Mouse (Mus musculus) embryonic facial prominence, embryonic 15.5 days (tissue): Measurements from ENCODE around the gene Mrpl46. TPM values are rescaled to one million over a fixed set of nuclear protein-coding genes. Genes with fewer than 3 reads are reported as not detected.

Source experiments
- ATAC-seq: fragments of 200-750 bp; cut with Nextera tagmentation; 2 replicates; pipeline ENCODE4 v1.8.0; 2017; ENCODE audit warnings: low read depth, moderate TSS enrichment; ENCODE audit not compliant: insufficient number of reproducible peaks, low FRiP score, low TSS enrichment
- H3K27ac ChIP-seq: fragments of 300-500 bp; sonication (generic); replicated peaks from 2 replicates; pipeline ENCODE4 v1.5.1; 2015; ENCODE audit warnings: mild to moderate bottlenecking, inconsistent platforms
- H3K27me3 ChIP-seq: fragments of 300-500 bp; sonication (generic); 2 replicates; pipeline ENCODE4 v1.6.1; 2015; ENCODE audit warnings: inconsistent platforms
- H3K36me3 ChIP-seq: fragments of 300-500 bp; sonication (generic); 2 replicates; pipeline ENCODE4 v1.6.1; 2015; ENCODE audit warnings: mild to moderate bottlenecking, inconsistent platforms
- H3K4me1 ChIP-seq: fragments of 300-500 bp; sonication (generic); 2 replicates; pipeline ENCODE4 v1.6.1; 2015; ENCODE audit warnings: inconsistent platforms
- H3K4me2 ChIP-seq: fragments of 300-500 bp; sonication (generic); replicated peaks from 2 replicates; pipeline ENCODE4 v1.6.1; 2015; ENCODE audit warnings: mild to moderate bottlenecking, inconsistent platforms
- H3K4me3 ChIP-seq: fragments of 300-500 bp; sonication (generic); replicated peaks from 2 replicates; pipeline ENCODE4 v1.5.1; 2015; ENCODE audit warnings: mild to moderate bottlenecking, inconsistent platforms
- H3K9ac ChIP-seq: fragments of 300-500 bp; sonication (generic); 2 replicates; pipeline ENCODE4 v1.6.1; 2015; ENCODE audit warnings: inconsistent platforms
- H3K9me3 ChIP-seq: fragments of 300-500 bp; sonication (generic); replicated peaks from 2 replicates; pipeline ENCODE4 v1.6.1; 2016; ENCODE audit warnings: inconsistent platforms
- WGBS: fragments of 180-500 bp; shearing (Covaris S2); methylation state at CpG from one replicate; pipeline ENCODE4 v1.1.7; 2015; 5-methylcytosine and 5-hydroxymethylcytosine counted together
- polyA plus RNA-seq: library from polyadenylated mRNA; unstranded; fragments of >200 nt; fragmentation: Nextera tagmentation; extraction: Ambion mirVana; gene quantifications from 2 replicates; pipeline ENCODE4 v1.2.1, GENCODE M21; 2015

The Mrpl46 gene
- polyA plus RNA-seq, 1 experiment from 2014 or later, result 51.5 TPM

DNA sequence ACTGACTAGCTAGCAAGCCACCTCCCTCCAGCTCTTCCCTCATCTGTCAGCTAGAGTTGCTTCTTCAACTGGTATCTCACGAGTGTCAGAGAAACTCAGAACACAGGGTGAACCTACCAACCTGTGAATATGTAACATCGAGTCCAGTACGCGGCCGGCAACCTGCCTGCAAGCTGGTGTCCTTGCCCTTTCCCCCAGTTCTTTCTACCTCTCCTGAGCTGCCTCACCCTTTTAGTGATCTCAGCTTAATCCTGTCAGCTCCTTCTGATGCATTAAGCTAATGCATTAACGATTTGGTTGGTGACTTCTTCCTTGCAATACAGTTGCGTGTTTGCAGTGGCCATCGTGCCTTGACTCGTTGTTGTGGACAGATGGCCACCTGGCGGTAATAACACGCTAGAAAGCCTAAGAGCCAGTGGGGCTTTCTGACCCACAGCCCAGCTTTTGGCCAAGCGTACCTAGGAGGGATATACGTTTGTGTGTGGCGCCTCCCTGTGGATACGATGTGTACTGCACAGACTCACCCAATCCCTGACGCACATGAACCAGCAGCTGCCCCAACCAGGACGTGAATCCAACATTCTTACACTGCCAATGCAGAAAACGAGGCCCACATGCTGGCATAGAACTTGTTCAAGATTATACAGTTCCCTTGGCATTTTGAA is 17.2 kb downstream of the Mrpl46 start:
- H3K4me2 ChIP-seq, result no peak overlapping the region
- WGBS, result 23% methylated on average over 18 of the region's 18 CpGs
- H3K9ac ChIP-seq, result no peak overlapping the region
- H3K4me3 ChIP-seq, result no peak overlapping the region
- no peak for ATAC-seq
- no peaks in the 10 kb centered on the region for H3K27me3 ChIP-seq
- H3K9me3 ChIP-seq, result no peaks in the 10 kb centered on the region
- H3K4me1 ChIP-seq, result no peaks in the 10 kb centered on the region
- H3K36me3 ChIP-seq, result no peaks in the 10 kb centered on the region
- H3K27ac ChIP-seq, result no peak overlapping the region

DNA sequence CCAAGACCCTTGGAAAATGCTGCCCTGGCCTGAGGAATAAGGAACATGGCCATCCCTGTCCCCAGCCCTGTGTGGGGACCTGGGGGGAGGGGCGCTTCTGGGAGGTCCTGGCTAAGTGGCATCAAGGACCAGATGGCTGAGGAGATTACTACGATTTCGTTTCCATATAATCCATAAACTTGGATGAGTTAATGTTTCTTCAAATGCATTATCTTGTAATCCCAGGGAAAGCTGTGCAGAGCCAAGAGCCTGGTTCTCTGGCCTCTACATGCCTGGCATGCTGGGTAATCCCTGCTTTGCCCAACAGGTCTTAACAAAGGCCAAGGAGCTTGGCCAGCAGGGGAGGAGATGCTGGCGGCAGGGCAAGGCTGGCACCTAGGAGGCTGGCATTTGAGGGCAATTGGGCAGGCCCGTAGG is 18.1 kb downstream of the Mrpl46 start:
- no peaks in the 10 kb centered on the region for H3K36me3 ChIP-seq
- no peak overlapping the region for H3K4me3 ChIP-seq
- H3K4me1 ChIP-seq, result no peaks in the 10 kb centered on the region
- H3K9me3 ChIP-seq, result no peaks in the 10 kb centered on the region
- no peak for ATAC-seq
- no peak overlapping the region for H3K9ac ChIP-seq
- H3K27me3 ChIP-seq, result no peaks in the 10 kb centered on the region
- no peak overlapping the region for H3K4me2 ChIP-seq
- WGBS, result 57% methylated on average over 5 of the region's 5 CpGs
- H3K27ac ChIP-seq, result no peak overlapping the region

DNA sequence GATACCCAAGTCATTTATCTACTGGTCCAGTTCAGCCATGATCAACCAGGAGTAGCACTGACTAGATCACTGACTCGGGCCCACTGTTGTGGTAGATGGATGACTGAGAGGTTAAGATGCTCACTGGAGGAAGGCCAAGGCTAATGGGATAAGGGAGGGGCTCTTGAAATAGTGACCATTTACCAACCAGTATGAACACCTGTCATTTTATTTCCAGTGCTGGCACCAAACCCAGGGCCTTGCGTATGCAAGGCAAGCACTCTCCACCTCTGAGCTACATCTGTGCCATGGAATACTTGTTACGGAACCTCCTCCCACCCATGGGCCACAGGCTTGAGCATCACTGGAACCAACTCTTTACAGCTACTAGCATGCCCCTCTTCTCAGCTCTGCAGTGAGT is 19.5 kb downstream of the Mrpl46 start:
- Histone ChIP-seq H3K27me3 (no peaks in the 10 kb centered on the region), H3K9ac (no peak overlapping the region), H3K4me3 (no peak overlapping the region), H3K4me1 (no peaks in the 10 kb centered on the region), H3K36me3 (no peaks in the 10 kb centered on the region), H3K4me2 (no peak overlapping the region), H3K9me3 (no peaks in the 10 kb centered on the region), H3K27ac (no peak overlapping the region)
- no peak for ATAC-seq
- WGBS, result 95% methylated on average over 3 of the region's 3 CpGs

DNA sequence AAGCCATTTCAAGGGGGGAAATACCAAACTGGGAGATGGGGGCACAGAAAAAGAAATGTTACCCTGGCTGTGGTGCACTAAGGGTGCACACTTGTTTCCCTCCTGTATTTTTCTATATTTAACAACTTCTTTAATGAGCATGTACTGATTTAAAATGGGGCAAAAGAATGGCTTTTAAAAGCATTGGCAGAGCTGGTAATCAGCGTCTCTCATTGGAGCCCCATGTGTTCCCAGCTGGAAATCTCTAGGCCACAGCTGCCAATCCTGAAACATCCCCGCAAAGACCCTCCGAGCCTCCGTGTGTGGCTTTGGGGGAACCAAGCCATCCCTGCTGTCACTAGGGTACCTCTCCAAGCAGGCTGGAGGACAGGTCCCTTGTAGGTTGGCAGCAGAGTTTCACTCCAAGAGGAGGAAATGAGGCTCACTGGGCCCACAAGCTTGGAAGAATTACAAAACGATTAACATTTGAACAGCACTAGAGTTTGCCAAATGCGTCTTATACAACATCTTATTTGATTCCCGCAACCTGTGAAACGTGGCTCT is 28.8 kb downstream of the Mrpl46 start:
- 61% methylated on average over 8 of the region's 8 CpGs for WGBS

DNA sequence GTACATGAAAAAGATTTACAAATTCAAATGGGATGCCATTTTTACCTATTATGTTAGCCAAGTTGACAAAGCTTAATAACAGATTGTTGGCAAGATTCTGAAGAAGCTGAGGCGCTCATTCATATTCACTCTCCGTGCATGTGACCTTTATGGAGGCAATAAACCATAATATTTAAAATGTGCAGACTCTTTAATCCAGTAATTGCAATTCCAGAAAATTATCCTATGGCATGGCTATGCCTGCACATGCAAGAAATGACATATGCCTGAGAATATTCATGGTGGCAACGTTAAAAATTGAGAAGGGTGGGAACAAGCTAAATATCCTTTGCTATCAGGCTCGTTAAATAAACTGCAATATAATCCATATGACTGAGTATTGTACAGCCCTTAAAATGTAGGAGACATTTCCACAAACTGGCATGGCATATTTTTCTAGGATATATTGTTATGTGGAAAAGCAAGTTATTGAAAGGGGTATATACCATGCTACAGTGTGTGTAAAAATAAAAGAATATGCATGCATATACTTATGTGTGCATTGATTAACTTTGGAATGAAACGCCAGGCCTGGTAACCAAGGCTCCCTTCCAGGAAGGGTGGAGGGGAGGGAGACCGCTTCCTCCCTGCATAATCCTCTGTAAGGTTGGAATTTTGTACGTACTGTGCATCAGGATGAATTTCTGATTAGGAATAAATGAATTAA is 29.4 kb downstream of the Mrpl46 start:
- ATAC-seq, result no peak
- no peaks in the 10 kb centered on the region for H3K9me3 ChIP-seq
- H3K36me3 ChIP-seq, result no peaks in the 10 kb centered on the region
- no peak overlapping the region for H3K9ac ChIP-seq
- 0 out of 2 replicates have a peak, but pooled peaks cover 4% of the 10 kb centered on the region for H3K27me3 ChIP-seq
- no peaks in the 10 kb centered on the region for H3K4me1 ChIP-seq
- H3K4me2 ChIP-seq, result no peak overlapping the region
- 71% methylated on average over 7 of the region's 7 CpGs for WGBS
- H3K27ac ChIP-seq, result no peak overlapping the region
- no peak overlapping the region for H3K4me3 ChIP-seq

More for the DNA sequence above, 28.8 kb downstream of the Mrpl46 start:
- H3K36me3 ChIP-seq, result no peaks in the 10 kb centered on the region
- no peaks in the 10 kb centered on the region for H3K9me3 ChIP-seq
- ATAC-seq, result no peak
- 0 out of 2 replicates have a peak, but pooled peaks cover 4% of the 10 kb centered on the region for H3K27me3 ChIP-seq
- no peak overlapping the region for H3K4me2 ChIP-seq
- no peaks in the 10 kb centered on the region for H3K4me1 ChIP-seq
- no peak overlapping the region for H3K27ac ChIP-seq
- H3K9ac ChIP-seq, result no peak overlapping the region
- H3K4me3 ChIP-seq, result no peak overlapping the region

DNA sequence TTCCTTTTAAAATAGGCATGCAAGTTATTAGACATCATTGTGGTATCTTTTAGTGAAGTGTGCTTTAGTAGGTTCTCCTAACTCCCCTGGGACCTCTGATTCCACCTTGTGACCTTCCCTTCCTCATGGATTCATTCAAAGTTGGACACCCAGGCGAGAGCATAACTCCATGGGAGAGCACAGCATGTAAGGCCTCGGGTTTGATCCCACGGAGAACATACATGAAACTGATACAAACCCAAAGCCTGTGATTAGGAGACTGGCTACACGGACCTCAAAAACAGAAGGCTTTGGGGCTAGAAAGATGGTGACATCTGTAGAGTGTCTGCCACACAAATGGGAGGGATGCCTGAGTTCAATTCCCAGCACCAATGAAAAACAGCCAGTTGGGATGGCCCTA is 30.4 kb downstream of the Mrpl46 start:
- Histone ChIP-seq H3K36me3 (no peaks in the 10 kb centered on the region), H3K27ac (no peak overlapping the region), H3K27me3 (0 out of 2 replicates have a peak, but pooled peaks cover 4% of the 10 kb centered on the region), H3K4me3 (no peak overlapping the region), H3K9ac (no peak overlapping the region), H3K9me3 (no peaks in the 10 kb centered on the region), H3K4me1 (no peaks in the 10 kb centered on the region), H3K4me2 (no peak overlapping the region)
- no peak for ATAC-seq
- WGBS, result 88% methylated on average over 4 of the region's 4 CpGs

DNA sequence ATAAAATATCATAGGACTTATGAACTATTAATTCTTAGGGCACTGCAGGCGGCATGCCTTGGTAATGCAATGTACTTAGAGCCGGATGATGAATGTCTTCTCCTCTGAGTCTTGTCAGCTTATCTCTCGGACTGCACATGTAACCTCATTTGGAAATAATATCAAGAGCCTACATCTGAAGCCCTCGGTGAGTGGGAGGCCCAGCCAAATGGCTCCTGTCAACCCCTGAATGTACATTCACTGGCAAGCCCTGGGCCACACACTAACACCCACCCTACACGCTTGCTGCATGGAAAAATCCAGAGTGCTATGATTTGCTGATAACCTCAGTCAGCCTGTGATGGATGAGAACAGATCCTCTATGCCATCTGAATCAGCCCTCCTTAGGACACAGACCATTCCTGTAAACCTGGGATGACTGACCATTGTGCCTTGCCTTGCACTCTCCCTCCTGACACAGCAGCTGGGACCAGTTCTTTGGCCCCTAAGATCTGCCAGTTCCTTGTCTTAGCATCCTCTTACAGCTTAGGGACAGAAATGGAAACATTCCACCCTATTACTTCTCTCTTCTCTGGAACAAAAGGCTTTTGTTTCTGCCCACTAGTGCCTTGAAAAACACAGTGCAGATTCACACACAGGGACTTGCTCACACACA is 39.5 kb downstream of the Mrpl46 start:
- Histone ChIP-seq H3K4me1 (no peaks in the 10 kb centered on the region), H3K27me3 (no peaks in the 10 kb centered on the region), H3K36me3 (no peaks in the 10 kb centered on the region), H3K9ac (no peak overlapping the region), H3K27ac (no peak overlapping the region), H3K4me2 (no peak overlapping the region), H3K9me3 (no peaks in the 10 kb centered on the region), H3K4me3 (no peak overlapping the region)
- WGBS, result 72% methylated on average over 5 of the region's 5 CpGs
- ATAC-seq, result no peak

DNA sequence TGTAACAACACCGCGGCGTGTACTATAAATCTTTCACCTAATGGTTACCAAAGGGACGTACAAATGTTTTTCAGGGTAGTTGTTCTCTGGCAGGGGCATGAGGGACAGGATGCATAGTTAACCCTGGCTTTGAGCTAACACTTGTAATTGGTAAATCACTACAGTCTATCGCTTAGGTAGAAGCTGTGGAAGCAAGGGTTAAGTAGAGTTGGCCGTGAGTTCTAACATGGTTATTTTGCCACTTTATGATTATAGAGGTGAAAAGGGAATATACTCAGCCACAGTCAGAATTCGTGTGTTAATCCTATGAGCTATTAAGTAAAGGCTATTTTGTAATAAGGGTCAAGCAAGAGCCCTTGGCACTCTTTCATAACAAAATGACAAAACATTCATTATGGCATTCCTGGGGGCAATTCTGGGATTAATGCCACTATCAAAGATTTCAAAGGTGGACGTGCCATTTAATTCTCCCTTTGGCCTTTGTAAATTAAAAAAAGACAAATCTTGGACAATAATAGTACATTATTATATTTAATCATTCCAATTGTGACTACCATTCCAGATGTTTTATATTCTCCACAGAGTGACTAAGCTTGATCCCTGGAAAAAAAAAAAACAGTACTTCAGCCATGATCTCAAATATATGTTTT is 43.9 kb downstream of the Mrpl46 start:
- Histone ChIP-seq H3K9ac (no peak overlapping the region), H3K4me1 (no peaks in the 10 kb centered on the region), H3K27ac (no peak overlapping the region), H3K9me3 (no peaks in the 10 kb centered on the region), H3K4me2 (no peak overlapping the region), H3K27me3 (no peaks in the 10 kb centered on the region), H3K4me3 (no peak overlapping the region), H3K36me3 (no peaks in the 10 kb centered on the region)
- 79% methylated on average over 8 of the region's 8 CpGs for WGBS
- ATAC-seq, result no peak

DNA sequence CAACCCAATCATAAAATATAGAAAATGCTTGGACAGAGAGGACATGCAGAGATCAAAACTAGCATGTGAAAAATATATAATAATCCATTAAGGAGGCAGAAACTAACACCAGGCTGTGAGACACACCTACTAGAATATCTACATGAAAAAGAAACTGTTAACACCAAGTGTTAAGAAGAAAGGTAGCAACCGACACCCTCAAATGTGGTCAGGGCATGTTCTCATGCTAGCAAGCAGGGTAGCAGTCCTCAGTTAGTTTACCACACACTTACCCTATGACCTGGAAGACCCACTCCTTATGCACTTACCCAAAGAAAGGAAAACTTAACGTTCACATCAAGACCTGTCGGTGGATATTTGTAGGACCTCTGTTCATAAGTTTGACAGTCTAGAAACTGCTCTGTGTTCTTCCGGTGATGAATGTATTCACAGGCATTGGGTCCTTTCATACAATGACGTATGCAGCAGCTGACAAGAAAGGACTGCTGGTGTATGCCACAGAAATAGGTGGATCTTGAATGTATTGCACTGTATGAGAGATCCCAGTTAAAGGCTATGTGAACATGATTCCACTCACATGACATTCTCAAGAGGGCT is 45.6 kb downstream of the Mrpl46 start, which contains the start of gene Ntrk3:
Ntrk3 (minus strand) TSS at position 399 of the 597 bp plus-strand sequence.
- H3K27me3 ChIP-seq, result no peaks in the 10 kb centered on the region
- no peak within 1 kb of the TSS for H3K4me3 ChIP-seq
- H3K9me3 ChIP-seq, result no peaks in the 10 kb centered on the region
- no peak within 1 kb of the TSS for H3K9ac ChIP-seq
- no peaks in the 10 kb centered on the region for H3K4me1 ChIP-seq
- H3K4me2 ChIP-seq, result no peak within 1 kb of the TSS
- H3K27ac ChIP-seq, result no peak within 1 kb of the TSS
- 83% methylated on average over 5 of the region's 5 CpGs for whole genome bisulfite sequencing
- no peak for ATAC-seq
- no peaks in the 10 kb centered on the region for H3K36me3 ChIP-seq

DNA sequence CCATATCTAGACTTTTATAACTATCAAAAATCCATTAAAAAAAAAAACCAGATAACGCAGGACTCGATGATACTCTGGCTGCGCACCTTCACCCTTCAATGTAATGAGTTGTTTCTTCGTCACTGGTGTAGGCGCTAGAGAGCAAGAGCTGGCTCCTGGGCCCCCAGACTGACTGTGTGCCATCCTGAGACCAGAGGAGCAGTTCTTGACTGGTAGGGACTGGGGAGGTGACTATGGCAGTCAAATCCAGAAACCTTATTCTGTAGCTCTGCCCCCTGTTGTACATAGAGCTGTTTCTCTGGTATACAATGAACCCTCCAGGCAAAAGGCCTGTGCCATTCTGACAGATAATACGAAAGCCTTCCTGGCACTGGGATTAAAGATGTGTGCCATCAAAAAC is 46.1 kb downstream of the Mrpl46 start:
- Histone ChIP-seq H3K9ac (no peak overlapping the region), H3K4me1 (no peaks in the 10 kb centered on the region), H3K36me3 (no peaks in the 10 kb centered on the region), H3K27ac (no peak overlapping the region), H3K27me3 (no peaks in the 10 kb centered on the region), H3K9me3 (no peaks in the 10 kb centered on the region), H3K4me3 (no peak overlapping the region), H3K4me2 (no peak overlapping the region)
- 89% methylated on average over 6 of the region's 6 CpGs for WGBS
- ATAC-seq, result no peak

DNA sequence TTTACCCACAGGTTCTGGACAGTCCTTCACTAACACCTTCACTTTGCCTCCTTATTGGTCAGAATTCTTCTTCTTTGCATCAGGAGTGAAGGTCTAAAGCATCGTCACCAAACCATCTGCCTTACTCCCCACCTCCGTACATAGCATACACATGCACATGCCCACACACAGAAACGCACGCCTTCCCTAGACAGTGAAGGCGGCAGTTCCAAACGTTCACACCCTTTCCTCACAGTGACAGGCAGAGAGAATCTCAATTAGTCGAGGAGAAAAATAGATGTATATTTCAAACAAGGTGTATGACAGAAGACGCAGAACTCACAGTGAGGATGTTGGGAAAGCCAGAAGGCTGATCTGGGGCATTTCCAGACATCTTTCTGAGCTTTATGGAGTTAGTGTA is 51.9 kb downstream of the Mrpl46 start:
- WGBS, result 82% methylated on average over 8 of the region's 8 CpGs
- no peak for ATAC-seq

More for the DNA sequence above, 51.9 kb downstream of the Mrpl46 start:
- Histone ChIP-seq H3K36me3 (no peaks in the 10 kb centered on the region), H3K27me3 (no peaks in the 10 kb centered on the region), H3K4me3 (no peak overlapping the region), H3K27ac (no peak overlapping the region), H3K4me1 (no peaks in the 10 kb centered on the region), H3K4me2 (no peak overlapping the region), H3K9me3 (no peaks in the 10 kb centered on the region), H3K9ac (no peak overlapping the region)
